Mouse (Mus musculus) stomach, postnatal 0 days (tissue): ENCODE measurements around the gene Tbl1x. TPM values are rescaled to one million over a fixed set of nuclear protein-coding genes. Genes with fewer than 3 reads are reported as not detected.

Source experiments
- ATAC-seq: fragments of 200-750 bp; cut with Nextera tagmentation; 2 replicates; pipeline ENCODE4 v1.8.0; 2017; ENCODE audit not compliant: low FRiP score, low TSS enrichment
- DNase-seq: peaks from one replicate; pipeline ENCODE4 v3.0.0-alpha.2; 2016; ENCODE audit warnings: low spot score
- H3K27ac ChIP-seq: fragments of 300-500 bp; sonication (generic); replicated peaks from 2 replicates; pipeline ENCODE4 v1.5.1; 2014; ENCODE audit warnings: mild to moderate bottlenecking, control low read depth
- H3K27me3 ChIP-seq: fragments of 300-500 bp; sonication (generic); 2 replicates; pipeline ENCODE4 v1.6.1; 2014; ENCODE audit warnings: low read length; ENCODE audit not compliant: control insufficient read depth, insufficient read depth
- H3K36me3 ChIP-seq: fragments of 300-500 bp; sonication (generic); 2 replicates; pipeline ENCODE4 v1.6.1; 2014; ENCODE audit warnings: low read length, mixed read lengths; ENCODE audit not compliant: control insufficient read depth, insufficient read depth
- H3K4me1 ChIP-seq: fragments of 300-500 bp; sonication (generic); replicated peaks from 2 replicates; pipeline ENCODE4 v1.6.1; 2014; ENCODE audit warnings: antibody characterized with exemption; ENCODE audit not compliant: control insufficient read depth, insufficient read depth
- H3K4me2 ChIP-seq: fragments of 300-500 bp; sonication (generic); replicated peaks from 2 replicates; pipeline ENCODE4 v1.6.1; 2014; ENCODE audit warnings: low read depth, mild to moderate bottlenecking, control low read depth, moderate library complexity
- H3K4me3 ChIP-seq: fragments of 300-500 bp; sonication (generic); 2 replicates; pipeline ENCODE4 v1.5.1; 2014; ENCODE audit warnings: low read depth, low read length, control low read depth
- H3K9ac ChIP-seq: fragments of 300-500 bp; sonication (generic); 2 replicates; pipeline ENCODE4 v1.6.1; 2014; ENCODE audit warnings: mild to moderate bottlenecking, low read length, control low read depth, mixed read lengths
- H3K9me3 ChIP-seq: fragments of 300-500 bp; sonication (generic); 2 replicates; pipeline ENCODE4 v1.6.1; 2016; ENCODE audit warnings: low read length; ENCODE audit not compliant: control insufficient read depth
- CTCF ChIP-seq: IDR thresholded peaks from 2 replicates; pipeline ENCODE4 v1.5.1; 2016; ENCODE audit warnings: antibody characterized with exemption, low read depth, mild to moderate bottlenecking, moderate library complexity
- EP300 ChIP-seq: optimal IDR thresholded peaks from 2 replicates; pipeline ENCODE3; 2016; ENCODE audit warnings: antibody characterized with exemption
- WGBS: fragments of 180-500 bp; shearing (Covaris S2); extraction: QIAGEN DNeasy Blood & Tissue Kit; methylation state at CpG from one replicate; pipeline ENCODE4 v1.1.7; 2014; 5-methylcytosine and 5-hydroxymethylcytosine counted together
- polyA plus RNA-seq: library from polyadenylated mRNA; unstranded; fragments of >200 nt; fragmentation: Nextera tagmentation; extraction: Ambion mirVana; gene quantifications from 2 replicates; pipeline ENCODE4 v1.2.1, GENCODE M21; 2015

Tbl1x gene
- polyA plus RNA-seq, 1 experiment from 2014 or later = 25.7 TPM

GRCm38 (mm10) chrX:77559199-77559881 is 48.5 kb downstream of the Tbl1x start:
- Histone ChIP-seq H3K27me3 (no peaks in the 10 kb centered on the region), H3K9ac (no peak overlapping the region), H3K9me3 (no peaks in the 10 kb centered on the region), H3K27ac (no peak overlapping the region), H3K4me1 (no peaks in the 10 kb centered on the region), H3K4me3 (no peak overlapping the region), H3K4me2 (no peak overlapping the region), H3K36me3 (no peaks in the 10 kb centered on the region)
- DNase-seq (no peak), ATAC-seq (no peak)
- no peak for TF ChIP-seq EP300
- no peak for TF ChIP-seq CTCF

DNA sequence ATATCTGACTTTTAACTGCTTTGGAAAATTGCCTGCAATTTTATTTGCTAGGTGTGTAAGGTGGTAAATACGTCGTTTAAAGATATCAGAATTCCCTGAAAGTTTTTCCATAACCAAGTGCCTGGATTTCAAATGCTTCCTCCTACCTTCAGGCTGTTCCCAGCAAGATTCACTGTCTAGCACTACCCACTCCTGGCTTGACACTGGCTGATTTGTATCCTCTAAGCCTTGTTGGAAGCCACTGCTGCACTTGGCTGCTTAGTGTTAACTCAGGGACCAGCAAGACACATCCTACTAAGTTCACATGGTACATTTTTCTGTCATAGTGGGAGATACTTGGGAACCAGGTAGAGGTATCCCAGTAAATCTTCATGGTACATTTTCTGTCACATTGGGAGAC is 52.8 kb downstream of the Tbl1x start:
- Histone ChIP-seq H3K27ac (no peak overlapping the region), H3K9ac (no peak overlapping the region), H3K4me2 (no peak overlapping the region), H3K36me3 (no peaks in the 10 kb centered on the region), H3K9me3 (no peaks in the 10 kb centered on the region), H3K4me1 (no peaks in the 10 kb centered on the region), H3K27me3 (no peaks in the 10 kb centered on the region), H3K4me3 (no peak overlapping the region)
- no peak for TF ChIP-seq EP300
- no peak for TF ChIP-seq CTCF
- DNase-seq = no peak
- no peak for ATAC-seq
- 55% methylated on average over 2 of the region's 2 CpGs for WGBS

- no peaks in the 10 kb centered on the region for H3K27me3 ChIP-seq
- H3K4me1 ChIP-seq = no peaks in the 10 kb centered on the region
- WGBS = 84% methylated on average over 1 of the region's 1 CpGs
- DNase-seq (no peak), ATAC-seq (no peak)
- TF ChIP-seq EP300 (no peak), CTCF (no peak)
- no peak overlapping the region for H3K4me2 ChIP-seq
- no peak overlapping the region for H3K27ac ChIP-seq
- H3K36me3 ChIP-seq = no peaks in the 10 kb centered on the region
- no peaks in the 10 kb centered on the region for H3K9me3 ChIP-seq
- H3K9ac ChIP-seq = no peak overlapping the region
- no peak overlapping the region for H3K4me3 ChIP-seq
Observed at GRCm38 (mm10) chrX:77566739-77567138, 55.9 kb downstream of the Tbl1x start.

DNA sequence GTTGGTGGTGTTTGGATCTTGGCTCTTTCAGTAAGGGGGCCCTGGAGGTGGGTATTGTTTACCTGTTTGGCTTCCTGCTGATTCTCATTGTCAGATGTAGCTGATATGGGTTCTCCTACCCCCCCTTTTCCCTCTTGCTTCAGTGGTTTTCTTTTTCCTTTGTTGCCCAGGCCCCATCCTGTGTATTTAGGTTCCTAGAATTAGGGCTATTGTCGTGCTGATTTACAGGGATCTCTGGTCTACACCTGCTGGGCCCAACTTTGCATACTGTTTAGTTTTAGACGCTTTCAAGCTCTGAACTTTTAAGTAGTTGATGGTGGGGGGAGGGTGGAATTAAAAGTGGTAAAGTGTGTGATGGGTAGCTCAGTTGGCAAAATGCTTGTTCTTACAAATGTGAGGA is 57.2 kb downstream of the Tbl1x start:
- TF ChIP-seq CTCF = no peak
- TF ChIP-seq EP300 = no peak
- DNase-seq (no peak), ATAC-seq (no peak)
- no peaks in the 10 kb centered on the region for H3K4me1 ChIP-seq
- H3K27ac ChIP-seq = no peak overlapping the region
- H3K4me3 ChIP-seq = no peak overlapping the region
- H3K27me3 ChIP-seq = no peaks in the 10 kb centered on the region
- no peak overlapping the region for H3K4me2 ChIP-seq
- no peaks in the 10 kb centered on the region for H3K36me3 ChIP-seq
- no peaks in the 10 kb centered on the region for H3K9me3 ChIP-seq
- 58% methylated on average over 2 of the region's 2 CpGs for WGBS
- no peak overlapping the region for H3K9ac ChIP-seq

DNA sequence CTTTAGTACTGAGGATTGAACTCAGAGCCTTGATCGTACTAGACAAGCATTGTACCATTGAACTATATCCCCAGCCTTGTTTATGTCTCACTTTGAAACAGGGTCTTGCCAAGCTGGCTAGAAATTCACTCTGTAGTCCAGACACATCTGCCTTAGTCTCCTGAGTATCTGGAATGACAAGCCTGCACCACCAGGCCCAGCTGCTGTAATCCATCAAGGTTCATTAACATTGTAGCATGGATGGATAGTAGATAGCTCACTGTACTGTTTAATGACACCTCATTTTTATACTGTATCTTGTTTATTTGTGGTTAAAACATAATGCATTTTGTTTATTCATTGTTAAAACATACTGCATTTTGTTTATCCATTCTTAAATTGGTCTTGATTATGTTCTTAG is 62.9 kb downstream of the Tbl1x start:
- H3K4me2 ChIP-seq = no peak overlapping the region
- DNase-seq (no peak), ATAC-seq (no peak)
- no peak overlapping the region for H3K27ac ChIP-seq
- no peaks in the 10 kb centered on the region for H3K4me1 ChIP-seq
- WGBS = 70% methylated on average over 1 of the region's 1 CpGs
- no peaks in the 10 kb centered on the region for H3K27me3 ChIP-seq
- no peak for TF ChIP-seq CTCF
- no peak for TF ChIP-seq EP300
- no peaks in the 10 kb centered on the region for H3K36me3 ChIP-seq
- H3K4me3 ChIP-seq = no peak overlapping the region
- no peaks in the 10 kb centered on the region for H3K9me3 ChIP-seq
- H3K9ac ChIP-seq = no peak overlapping the region

- Histone ChIP-seq H3K4me1 (no peaks in the 10 kb centered on the region), H3K4me2 (no peak overlapping the region), H3K27me3 (no peaks in the 10 kb centered on the region), H3K36me3 (no peaks in the 10 kb centered on the region), H3K9ac (no peak overlapping the region), H3K9me3 (no peaks in the 10 kb centered on the region), H3K4me3 (no peak overlapping the region), H3K27ac (no peak overlapping the region)
- DNase-seq (no peak), ATAC-seq (no peak)
- WGBS = 78% methylated on average over 3 of the region's 3 CpGs
- TF ChIP-seq CTCF (no peak), EP300 (no peak)
Observed at GRCm38 (mm10) chrX:77577108-77577507, 66.3 kb downstream of the Tbl1x start.
